Mouse (Mus musculus) intestine, embryonic 14.5 days (tissue): ENCODE measurements around the gene Gimap4. TPM values are rescaled to one million over a fixed set of nuclear protein-coding genes. Genes with fewer than 3 reads are reported as not detected.
A peak's percentile ranks its signal among the peaks of the same experiment; 100 is the strongest.

Source experiments
- ATAC-seq: fragments of 200-750 bp; cut with Nextera tagmentation; replicated peaks from 2 replicates; pipeline ENCODE4 v1.8.0; 2017; ENCODE audit warnings: low read depth, moderate number of reproducible peaks, moderate TSS enrichment, moderate library complexity; ENCODE audit not compliant: low FRiP score, low TSS enrichment
- DNase-seq: peaks from one replicate; pipeline ENCODE4 v3.0.0-alpha.2; 2018; ENCODE audit warnings: low spot score
- H3K27ac ChIP-seq: fragments of 300-500 bp; sonication (generic); 2 replicates; pipeline ENCODE4 v1.5.1; 2014; ENCODE audit warnings: low read depth, mild to moderate bottlenecking, control low read depth
- H3K27me3 ChIP-seq: fragments of 300-500 bp; sonication (generic); replicated peaks from 2 replicates; pipeline ENCODE4 v1.6.1; 2014; ENCODE audit warnings: low read length, control low read depth; ENCODE audit not compliant: control insufficient read depth, insufficient read depth
- H3K36me3 ChIP-seq: fragments of 300-500 bp; sonication (generic); 2 replicates; pipeline ENCODE4 v1.6.1; 2014; ENCODE audit warnings: low read length, control low read depth; ENCODE audit not compliant: control insufficient read depth, insufficient read depth
- H3K4me1 ChIP-seq: fragments of 300-500 bp; sonication (generic); replicated peaks from 2 replicates; pipeline ENCODE4 v1.6.1; 2014; ENCODE audit warnings: low read length, control low read depth, mixed read lengths; ENCODE audit not compliant: control insufficient read depth, insufficient read depth
- H3K4me2 ChIP-seq: fragments of 300-500 bp; sonication (generic); 2 replicates; pipeline ENCODE4 v1.6.1; 2014; ENCODE audit warnings: low read length
- H3K4me3 ChIP-seq: fragments of 300-500 bp; sonication (generic); 2 replicates; pipeline ENCODE4 v1.5.1; 2014; ENCODE audit warnings: low read depth, low read length, control low read depth, mixed read lengths
- H3K9ac ChIP-seq: fragments of 300-500 bp; sonication (generic); 2 replicates; pipeline ENCODE4 v1.6.1; 2014; ENCODE audit warnings: mild to moderate bottlenecking, low read length
- H3K9me3 ChIP-seq: fragments of 300-500 bp; sonication (generic); 2 replicates; pipeline ENCODE4 v1.6.1; 2016; ENCODE audit warnings: low read length, control low read depth; ENCODE audit not compliant: control insufficient read depth
- WGBS: fragments of 180-500 bp; shearing (Covaris S2); extraction: QIAGEN DNeasy Blood & Tissue Kit; methylation state at CpG from one replicate; pipeline ENCODE4 v1.1.7; 2014; 5-methylcytosine and 5-hydroxymethylcytosine counted together
- polyA plus RNA-seq: library from polyadenylated mRNA; unstranded; fragments of >200 nt; fragmentation: Nextera tagmentation; extraction: Ambion mirVana; gene quantifications from 2 replicates; pipeline ENCODE4 v1.2.1, GENCODE M21; 2014

Gimap4 gene
- polyA plus RNA-seq, 1 experiment from 2014 or later, result 18.3 TPM

DNA sequence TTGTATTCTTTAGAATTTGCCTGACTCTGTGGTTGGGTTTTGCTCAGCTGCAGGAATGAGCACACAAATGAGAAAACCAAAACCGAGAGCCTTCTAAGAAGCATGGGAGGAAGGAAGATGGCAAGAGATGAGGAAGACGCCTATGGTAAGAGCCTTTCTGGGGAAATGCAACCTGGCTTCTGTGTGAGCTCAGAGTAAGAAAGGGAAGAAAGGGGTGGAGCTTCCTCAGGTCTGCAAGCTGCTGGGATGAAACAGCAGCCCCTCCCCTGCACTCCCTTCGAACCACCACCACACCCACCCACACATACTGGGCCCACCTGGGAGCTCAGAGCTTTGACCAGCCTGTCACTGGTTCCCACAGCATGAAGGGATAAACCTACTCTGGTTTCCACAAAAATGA, 56.9 kb downstream of the Gimap4 start:
- 0 out of 2 replicates have a peak overlapping the region, but pooled peaks have one; percentile 10 for H3K4me3 ChIP-seq
- peaks cover 8% of the 10 kb centered on the region; the same call in 1 of the 2 replicates for H3K4me1 ChIP-seq
- H3K9me3 ChIP-seq, result no peaks in the 10 kb centered on the region
- H3K9ac ChIP-seq, result no peak overlapping the region
- no peaks in the 10 kb centered on the region for H3K36me3 ChIP-seq
- DNase-seq (no peak), ATAC-seq (peak; percentile 77)
- H3K27me3 ChIP-seq, result peaks cover 16% of the 10 kb centered on the region
- H3K27ac ChIP-seq, result peak overlapping the region; percentile 74
- whole genome bisulfite sequencing, result 26% methylated on average over 3 of the region's 3 CpGs
- peak overlapping the region; percentile 77 for H3K4me2 ChIP-seq

Other genes starting within 250 kb of the Gimap4 start
- 22.4 and 23.1 TPM in 2 replicates for gene Zfp467, start 238.7 kb upstream of the Gimap4 start, polyA plus RNA-seq
- 0.32 and 0.40 TPM in 2 replicates for gene Sspo, start 236.3 kb upstream of the Gimap4 start, polyA plus RNA-seq
- 25.0 and 29.2 TPM in 2 replicates for gene Atp6v0e2, start 146.9 kb upstream of the Gimap4 start, polyA plus RNA-seq
- gene Lrrc61, start 129.8 kb upstream of the Gimap4 start, polyA plus RNA-seq, result 6.7 and 7.7 TPM in 2 replicates
- 69.7 and 73.9 TPM in 2 replicates for gene Rarres2, start 111.8 kb upstream of the Gimap4 start, polyA plus RNA-seq
- gene Gm45021, start 94.9 kb upstream of the Gimap4 start, polyA plus RNA-seq, result not detected in 2 replicates
- gene Repin1, start 90.7 kb upstream of the Gimap4 start, polyA plus RNA-seq, result 28.4 and 29.5 TPM in 2 replicates
- not detected in 2 replicates for gene Gm44965, start 90.6 kb upstream of the Gimap4 start, polyA plus RNA-seq
- 7.4 and 8.3 TPM in 2 replicates for gene Zfp775, start 82.5 kb upstream of the Gimap4 start, polyA plus RNA-seq
- gene AI854703, start 57.8 kb upstream of the Gimap4 start, polyA plus RNA-seq, result 0.70 and 1.0 TPM in 2 replicates
- gene Gimap8, start 37.3 kb upstream of the Gimap4 start, polyA plus RNA-seq, result 0.73 and 0.77 TPM in 2 replicates
- 14.1 and 15.9 TPM in 2 replicates for gene Gimap9, start 8.4 kb upstream of the Gimap4 start, polyA plus RNA-seq
- 22.8 and 24.3 TPM in 2 replicates for gene Gimap6, start 23.7 kb downstream of the Gimap4 start, polyA plus RNA-seq
- gene Gm28053, start 34.1 kb downstream of the Gimap4 start, polyA plus RNA-seq, result 1.4 and 4.9 TPM in 2 replicates
- gene Gimap7, start 34.1 kb downstream of the Gimap4 start, polyA plus RNA-seq, result 0.14 and 0.16 TPM in 2 replicates
- gene Gimap1, start 54.5 kb downstream of the Gimap4 start, polyA plus RNA-seq, result 21.0 and 23.8 TPM in 2 replicates
- gene Gimap5, start 61.6 kb downstream of the Gimap4 start, polyA plus RNA-seq, result 9.0 and 10.7 TPM in 2 replicates
- gene Gimap3, start 86.3 kb downstream of the Gimap4 start, polyA plus RNA-seq, result 0.19 TPM in 1 of 2 replicates, not detected in the other
- 171 and 182 TPM in 2 replicates for gene Tmem176a, start 156.4 kb downstream of the Gimap4 start, polyA plus RNA-seq
- gene Tmem176b, start 156.9 kb downstream of the Gimap4 start, polyA plus RNA-seq, result 373 and 390 TPM in 2 replicates
- gene Aoc1, start 188.3 kb downstream of the Gimap4 start, polyA plus RNA-seq, result 2.5 and 2.8 TPM in 2 replicates
- not detected in 2 replicates for gene 1600015I10Rik, start 245.3 kb downstream of the Gimap4 start, polyA plus RNA-seq